Mouse (Mus musculus) thymus, postnatal 25 days (tissue): ENCODE measurements around the gene Alox12b.
A peak's percentile ranks its signal among the peaks of the same experiment; 100 is the strongest.

Experiments
- DNase-seq: peaks from one replicate; pipeline ENCODE4 v3.0.0; 2022

Alox12b gene

GRCm38 (mm10) chr11:69156800-69157199 lies at the start of gene Alox12b:
Gene Alox12b, plus strand, starts transcription at chr11:69156989.
- DNase-seq = no peak

DNA sequence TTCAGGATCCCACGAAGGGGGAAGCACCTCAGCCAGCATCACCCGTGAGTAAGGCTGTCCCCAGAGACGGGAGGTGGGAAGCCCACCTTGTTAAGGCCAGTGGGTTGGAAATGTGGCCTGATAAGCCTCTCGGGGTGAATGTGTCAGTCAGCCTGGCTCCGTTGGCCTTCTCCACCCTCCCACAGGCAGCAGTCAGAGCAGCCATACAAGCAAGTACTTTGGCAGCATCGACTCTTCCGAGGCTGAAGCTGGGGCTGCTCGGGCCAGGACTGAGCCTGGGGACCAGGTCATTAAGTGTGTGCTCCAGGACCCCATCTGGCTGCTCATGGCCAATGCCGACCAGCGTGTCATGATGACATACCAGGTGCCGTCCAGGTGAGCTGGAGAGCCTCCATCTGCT lies 49.1 kb upstream of the Alox12b start:
- DNase-seq = no peak

- DNase-seq = no peak
These were observed 48.6 kb upstream of the Alox12b start for GRCm38 (mm10) chr11:69108223-69108622.

GRCm38 (mm10) chr11:69109032-69109900 lies 47.5 kb upstream of the Alox12b start:
- DNase-seq = no peak

GRCm38 (mm10) chr11:69110319-69111046 lies 46.3 kb upstream of the Alox12b start:
- DNase-seq = peak; percentile 91

DNA sequence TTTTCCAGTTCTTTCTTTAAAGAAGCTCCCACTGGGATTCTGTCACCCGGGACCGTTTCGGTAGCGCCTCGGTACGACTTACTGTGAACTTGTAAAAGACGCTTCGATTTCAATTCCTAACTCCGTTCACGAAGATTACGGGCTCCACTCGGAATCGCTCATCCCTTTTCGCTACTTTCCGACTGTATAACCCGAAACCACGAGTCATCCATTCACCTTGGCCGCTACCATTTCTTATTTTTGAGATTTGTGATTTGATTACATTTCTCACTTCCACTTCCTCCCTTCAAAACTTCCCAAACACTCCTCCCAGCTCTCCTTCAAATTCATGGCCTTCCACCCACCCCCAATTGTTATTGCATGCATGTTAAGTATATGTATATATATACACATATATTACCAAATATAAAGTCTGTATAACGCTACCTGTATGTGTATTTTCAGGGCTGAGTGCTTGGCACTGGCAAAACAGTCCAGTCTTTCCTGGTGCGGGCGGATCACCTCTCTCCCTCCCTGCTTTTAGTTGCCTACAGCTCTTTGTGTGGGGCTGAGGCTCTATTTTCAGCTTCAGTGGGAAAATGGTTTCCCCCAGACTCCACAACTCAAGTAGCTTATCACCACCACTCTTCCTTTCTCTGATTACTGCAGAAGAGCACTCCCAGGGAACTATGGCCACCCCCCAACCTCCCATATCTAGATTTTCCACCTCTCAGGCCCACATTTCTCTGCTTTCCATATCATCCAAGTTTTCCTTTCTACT lies 45.6 kb upstream of the Alox12b start:
- no peak for DNase-seq

DNA sequence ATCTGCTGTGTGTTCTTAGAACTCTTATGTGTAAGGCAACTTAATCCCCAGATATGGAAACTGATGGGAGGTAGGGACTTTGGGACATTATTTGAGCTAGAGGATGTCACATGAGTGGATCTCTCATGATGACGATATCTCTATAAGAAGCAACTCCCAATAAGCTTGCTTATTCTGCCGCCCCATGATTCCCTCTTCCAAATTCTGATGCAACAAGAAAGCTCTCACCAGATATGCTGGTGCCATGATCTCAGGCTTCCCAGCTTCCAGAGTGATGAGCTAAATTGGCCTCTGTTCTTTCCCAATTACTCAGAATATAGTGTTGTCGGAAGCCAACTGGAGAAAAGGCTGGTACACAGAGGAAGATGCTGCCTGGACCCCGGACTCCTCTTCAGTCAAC lies 44.9 kb upstream of the Alox12b start:
- DNase-seq = no peak

DNA sequence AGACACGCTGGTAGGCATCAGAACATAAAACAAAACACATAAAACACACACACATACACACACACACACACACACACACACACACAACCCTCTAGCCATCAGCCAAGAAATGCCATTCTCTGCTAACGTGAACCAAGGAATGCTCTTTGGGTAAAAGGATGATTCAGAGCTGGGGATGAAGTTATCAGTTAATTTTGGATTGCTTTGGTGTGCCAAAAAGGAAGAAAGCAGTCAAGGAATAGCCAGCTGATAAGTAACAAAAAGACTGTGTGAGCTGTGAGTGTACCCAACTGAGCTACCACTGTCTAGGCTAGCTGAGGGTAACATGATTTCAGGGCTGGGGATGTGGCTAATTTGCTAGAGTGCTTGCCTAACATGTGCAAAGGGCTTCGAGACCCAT lies 42.8 kb upstream of the Alox12b start:
- DNase-seq = no peak

- DNase-seq = no peak
These were observed 42.2 kb upstream of the Alox12b start for GRCm38 (mm10) chr11:69114621-69115020.

GRCm38 (mm10) chr11:69116843-69117242 lies 39.9 kb upstream of the Alox12b start:
- DNase-seq = no peak

GRCm38 (mm10) chr11:69117737-69118695 lies 38.8 kb upstream of the Alox12b start:
- peak; percentile 80 for DNase-seq

GRCm38 (mm10) chr11:69118765-69119164 lies 38.0 kb upstream of the Alox12b start:
- DNase-seq = peak; percentile 91

DNA sequence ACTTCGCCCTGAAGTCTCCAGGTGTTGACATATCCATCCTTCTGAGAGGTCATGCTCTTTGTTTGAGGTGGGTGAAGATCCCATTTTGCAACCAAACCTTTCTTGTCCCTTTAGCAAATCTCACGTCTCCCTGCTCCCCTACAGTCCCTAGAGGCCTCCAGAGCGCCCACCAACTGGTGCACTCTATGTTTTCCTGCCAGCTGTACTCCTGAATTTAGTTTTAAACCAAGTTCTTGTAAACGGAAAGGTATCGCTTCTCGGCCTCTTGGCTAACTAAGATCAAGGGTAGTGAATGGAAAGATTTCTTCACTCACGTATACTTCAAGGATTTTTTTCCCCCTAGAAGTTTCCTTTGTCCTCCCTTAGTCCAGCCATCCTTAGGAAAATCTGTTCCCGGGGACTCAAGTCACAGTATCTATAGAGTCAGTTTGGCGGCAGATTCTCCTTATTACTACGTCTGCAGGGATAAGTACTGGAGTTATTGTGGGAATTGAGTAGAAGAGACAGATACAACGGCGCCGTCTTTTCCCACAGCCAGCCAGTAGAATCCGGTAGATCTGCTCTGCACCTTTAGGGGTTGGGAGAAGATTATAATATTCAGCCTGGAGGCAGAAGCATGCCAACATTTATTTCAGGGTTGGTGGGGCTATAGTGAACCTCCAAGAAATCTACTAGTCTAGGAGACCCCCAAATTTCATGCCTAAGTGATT lies 37.2 kb upstream of the Alox12b start:
- DNase-seq = no peak

GRCm38 (mm10) chr11:69120221-69121000 lies 36.4 kb upstream of the Alox12b start, which contains the start of gene Hes7:
Gene Hes7, plus strand, starts transcription at chr11:69120404.
- no peak for DNase-seq

- no peak for DNase-seq
These were observed 35.6 kb upstream of the Alox12b start for GRCm38 (mm10) chr11:69121001-69121740.

DNA sequence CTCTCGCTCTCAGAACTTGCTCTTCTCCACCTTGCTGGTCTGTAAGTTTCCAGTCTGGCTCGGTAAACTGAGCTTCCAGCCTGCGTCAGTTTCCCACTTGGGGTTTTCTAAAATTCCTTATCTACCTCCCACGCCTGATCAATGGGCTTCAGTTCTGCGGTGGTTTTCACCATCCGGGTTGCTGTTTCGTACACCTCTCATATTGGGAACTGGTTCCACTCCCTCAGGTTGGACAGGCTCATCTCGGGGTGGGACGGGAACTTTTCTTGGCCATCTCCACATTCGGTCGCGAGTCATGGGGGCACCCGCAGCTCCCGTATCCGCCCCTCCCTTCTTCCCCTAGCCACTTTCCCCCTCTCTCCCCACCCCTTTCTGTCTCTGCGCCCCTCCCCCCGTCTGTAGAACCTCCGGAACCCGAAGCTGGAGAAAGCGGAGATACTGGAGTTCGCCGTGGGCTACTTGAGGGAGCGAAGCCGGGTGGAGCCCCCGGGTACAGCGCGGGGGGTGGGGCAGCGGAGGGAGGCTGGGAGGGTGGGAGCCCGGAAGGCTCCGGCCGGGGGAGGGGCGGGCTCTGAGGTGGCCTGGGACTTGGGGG lies 35.0 kb upstream of the Alox12b start:
- DNase-seq = no peak

DNA sequence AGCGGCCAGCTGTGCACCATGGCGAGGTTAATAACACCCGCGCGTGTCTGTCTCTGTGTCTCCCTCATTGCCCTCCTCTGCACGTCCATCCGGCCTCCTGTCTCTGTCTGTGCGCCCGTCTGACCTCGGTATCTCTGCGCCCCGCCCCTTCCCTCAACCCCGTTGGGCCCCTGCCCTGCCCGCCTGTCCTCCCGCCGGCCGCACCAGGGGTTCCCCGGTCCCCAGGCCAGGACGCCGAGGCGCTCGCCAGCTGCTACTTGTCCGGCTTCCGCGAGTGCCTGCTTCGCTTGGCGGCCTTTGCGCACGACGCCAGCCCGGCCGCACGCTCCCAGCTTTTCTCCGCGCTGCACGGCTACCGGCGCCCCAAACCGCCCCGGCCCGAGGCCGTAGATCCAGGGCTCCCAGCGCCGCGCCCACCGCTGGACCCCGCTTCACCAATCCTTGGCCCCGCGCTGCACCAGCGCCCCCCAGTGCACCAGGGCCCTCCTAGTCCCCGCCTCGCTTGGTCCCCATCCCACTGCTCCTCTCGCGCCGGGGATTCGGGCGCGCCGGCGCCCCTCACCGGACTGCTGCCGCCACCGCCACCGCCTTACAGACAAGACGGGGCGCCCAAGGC lies 34.3 kb upstream of the Alox12b start, which contains the start of gene 9130213A22Rik:
9130213A22Rik (minus strand) TSS at position 254 of the 616 bp plus-strand sequence.
- DNase-seq = peak; percentile 84

DNA sequence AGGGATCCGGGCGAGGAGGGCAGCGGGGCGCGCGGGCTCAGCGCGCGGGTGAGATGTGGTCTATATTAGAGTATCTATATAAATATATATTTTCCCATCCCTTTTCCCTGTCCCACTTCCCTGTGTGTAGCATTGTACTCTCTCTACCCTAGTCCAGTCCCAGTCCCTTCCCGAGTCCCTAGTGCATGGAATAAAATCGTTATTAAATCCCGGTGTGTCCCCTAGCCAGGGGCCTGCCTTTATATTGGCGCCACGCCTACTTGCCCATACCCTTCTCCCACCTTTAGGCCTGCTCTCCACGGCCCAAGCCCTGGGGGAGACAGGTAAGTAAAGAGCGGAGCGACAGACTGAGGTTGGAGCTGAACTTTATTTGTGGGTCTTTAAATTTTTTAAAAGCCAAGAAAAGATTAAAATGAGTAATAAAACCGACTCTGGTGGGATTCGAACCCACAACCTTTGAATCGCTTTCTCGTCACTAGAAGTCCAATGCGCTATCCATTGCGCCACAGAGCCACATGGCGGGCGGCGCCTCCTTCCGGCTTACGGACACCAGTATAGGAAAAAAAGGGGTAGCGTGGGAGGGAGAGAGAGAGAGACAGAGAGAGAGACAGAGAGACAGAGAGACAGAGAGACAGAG lies 33.6 kb upstream of the Alox12b start:
- peak; percentile 88 for DNase-seq
